Mouse (Mus musculus) midbrain, postnatal 0 days (tissue): ENCODE measurements around the gene Iglon5. TPM values are rescaled to one million over a fixed set of nuclear protein-coding genes. Genes with fewer than 3 reads are reported as not detected.

Experiments
- ATAC-seq: fragments of 200-750 bp; cut with Nextera tagmentation; 2 replicates; pipeline ENCODE4 v1.8.0; 2017; ENCODE audit warnings: moderate number of reproducible peaks, mild to moderate bottlenecking, moderate TSS enrichment, moderate library complexity; ENCODE audit not compliant: low FRiP score
- DNase-seq: peaks from one replicate; pipeline ENCODE4 v3.0.0-alpha.2; 2015; ENCODE audit warnings: low spot score
- H3K27ac ChIP-seq: fragments of 300-500 bp; sonication (generic); 2 replicates; pipeline ENCODE4 v1.5.1; 2014; ENCODE audit warnings: low read depth, mild to moderate bottlenecking, low read length, mixed read lengths
- H3K27me3 ChIP-seq: fragments of 300-500 bp; sonication (generic); 2 replicates; pipeline ENCODE4 v1.6.1; 2014; ENCODE audit warnings: low read length, control low read depth, mixed read lengths; ENCODE audit not compliant: insufficient read depth
- H3K36me3 ChIP-seq: fragments of 300-500 bp; sonication (generic); 2 replicates; pipeline ENCODE4 v1.6.1; 2014; ENCODE audit warnings: low read length, control low read depth, mixed read lengths; ENCODE audit not compliant: insufficient read depth
- H3K4me1 ChIP-seq: fragments of 300-500 bp; sonication (generic); 2 replicates; pipeline ENCODE4 v1.6.1; 2014; ENCODE audit warnings: mild to moderate bottlenecking, control low read depth, antibody characterized with exemption, low read length, mixed read lengths; ENCODE audit not compliant: insufficient read depth
- H3K4me2 ChIP-seq: fragments of 300-500 bp; sonication (generic); 2 replicates; pipeline ENCODE4 v1.6.1; 2014; ENCODE audit warnings: low read depth, mild to moderate bottlenecking, low read length, mixed read lengths; ENCODE audit not compliant: poor library complexity, severe bottlenecking
- H3K4me3 ChIP-seq: fragments of 300-500 bp; sonication (generic); 2 replicates; pipeline ENCODE4 v1.5.1; 2014; ENCODE audit warnings: low read depth, mild to moderate bottlenecking, low read length, moderate library complexity
- H3K9ac ChIP-seq: fragments of 300-500 bp; sonication (generic); replicated peaks from 2 replicates; pipeline ENCODE4 v1.6.1; 2014; ENCODE audit warnings: mild to moderate bottlenecking, low read length, moderate library complexity, mixed read lengths; ENCODE audit not compliant: poor library complexity, severe bottlenecking
- H3K9me3 ChIP-seq: fragments of 300-500 bp; sonication (generic); 2 replicates; pipeline ENCODE4 v1.6.1; 2016; ENCODE audit warnings: low read length, control low read depth
- CTCF ChIP-seq: IDR thresholded peaks from 2 replicates; pipeline ENCODE4 v1.5.1; 2016; ENCODE audit warnings: antibody characterized with exemption, mild to moderate bottlenecking
- WGBS: fragments of 180-500 bp; shearing (Covaris S2); extraction: QIAGEN DNeasy Blood & Tissue Kit; methylation state at CpG from one replicate; pipeline ENCODE4 v1.1.7; 2014; 5-methylcytosine and 5-hydroxymethylcytosine counted together
- polyA plus RNA-seq: library from polyadenylated mRNA; unstranded; fragments of >200 nt; fragmentation: Nextera tagmentation; extraction: Ambion mirVana; gene quantifications from 2 replicates; pipeline ENCODE4 v1.2.1, GENCODE M21; 2015
- total RNA-seq: library from RNA; depleted of rRNA; stranded (reverse); fragments of >200 nt; gene quantifications from 2 replicates; pipeline ENCODE4 v1.2.3, GENCODE M21; 2014

Iglon5 gene
- total and polyA plus RNA-seq, 2 experiments from 2014 or later, result 7.8 to 72.4 TPM

DNA sequence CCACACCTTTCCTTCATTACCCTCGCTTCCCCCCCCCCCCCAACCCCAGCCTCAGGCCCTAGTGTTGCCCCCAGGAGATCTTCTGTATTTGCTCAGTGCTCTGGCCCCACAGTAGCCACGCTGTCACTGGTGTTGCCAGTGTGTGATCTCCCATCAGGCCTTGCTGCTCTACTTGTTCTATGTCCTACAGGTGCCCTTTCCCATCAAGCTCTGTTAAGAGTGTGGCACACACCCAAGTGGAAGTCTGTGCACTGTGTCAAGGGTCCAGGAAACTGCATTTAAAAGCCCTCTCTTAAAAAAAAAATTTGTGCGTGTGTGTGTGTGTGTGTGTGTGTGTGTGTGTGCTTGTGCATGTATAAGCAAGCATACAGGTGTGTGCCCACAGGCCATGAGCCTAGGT lies 41.6 kb downstream of the Iglon5 start:
- Histone ChIP-seq H3K27ac (no peak overlapping the region), H3K9ac (no peak overlapping the region), H3K4me3 (no peak overlapping the region), H3K4me2 (no peak overlapping the region), H3K9me3 (no peaks in the 10 kb centered on the region), H3K27me3 (no peaks in the 10 kb centered on the region), H3K4me1 (peaks cover 10% of the 10 kb centered on the region), H3K36me3 (peaks cover 5% of the 10 kb centered on the region; the same call in 1 of the 2 replicates)
- WGBS, result 92% methylated on average over 2 of the region's 3 CpGs
- DNase-seq (no peak), ATAC-seq (no peak)
- no peak for TF ChIP-seq CTCF

DNA sequence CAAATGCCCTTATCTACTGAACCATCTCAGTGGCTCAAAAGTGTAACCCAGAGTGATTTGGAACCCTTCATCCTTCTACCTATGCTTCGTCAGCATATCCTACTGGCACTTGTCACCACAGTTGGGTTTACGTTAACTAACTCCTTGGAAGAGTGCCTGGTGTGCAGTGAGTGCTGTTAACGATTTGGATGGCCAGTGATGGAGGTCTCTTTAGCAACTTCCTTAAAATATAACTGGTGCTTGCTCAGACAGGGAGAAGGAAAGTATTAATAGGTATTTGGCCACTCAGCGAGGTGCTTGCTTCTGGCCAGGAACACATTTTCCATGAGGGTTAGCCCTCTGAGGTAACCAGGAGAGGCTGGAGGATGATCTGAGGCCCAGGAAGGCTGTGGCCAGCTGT lies 42.1 kb downstream of the Iglon5 start:
- no peak overlapping the region for H3K27ac ChIP-seq
- no peak overlapping the region for H3K4me3 ChIP-seq
- peaks cover 5% of the 10 kb centered on the region; the same call in 1 of the 2 replicates for H3K36me3 ChIP-seq
- H3K9me3 ChIP-seq, result no peaks in the 10 kb centered on the region
- no peak for ATAC-seq
- DNase-seq, result no peak
- H3K4me2 ChIP-seq, result no peak overlapping the region
- TF ChIP-seq CTCF, result no peak
- no peaks in the 10 kb centered on the region for H3K27me3 ChIP-seq
- H3K9ac ChIP-seq, result no peak overlapping the region
- peaks cover 13% of the 10 kb centered on the region for H3K4me1 ChIP-seq
- WGBS, result 94% methylated on average over 4 of the region's 4 CpGs

DNA sequence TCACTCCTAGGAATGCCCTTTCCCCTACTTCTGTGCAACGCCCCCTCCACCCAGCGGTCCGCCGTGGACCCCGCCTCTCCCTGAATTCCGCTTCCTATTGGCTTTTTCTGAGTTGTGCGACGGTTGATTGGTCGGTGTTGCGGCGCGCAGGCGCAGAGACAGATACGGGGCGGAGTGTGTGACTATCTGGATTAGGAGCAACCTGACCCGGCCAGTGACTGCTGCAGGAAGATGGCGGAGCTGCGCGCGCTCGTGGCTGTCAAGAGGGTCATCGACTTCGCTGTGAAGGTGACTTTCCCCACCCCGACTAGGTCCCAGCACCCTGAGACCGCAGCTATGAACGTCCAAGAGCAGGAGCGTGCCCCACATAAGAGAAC lies 46.0 kb downstream of the Iglon5 start, which contains the start of the genes Etfb and Gm45233:
Gene Etfb (plus strand): TSS at position 167 of the 377 bp plus-strand sequence.
Gene Gm45233 (plus strand): TSS at position 212 of the 377 bp plus-strand sequence.
- no peaks in the 10 kb centered on the region for H3K27me3 ChIP-seq
- TF ChIP-seq CTCF, result no peak; the same call in 1 of the 2 replicates
- H3K4me1 ChIP-seq, result peaks cover 16% of the 10 kb centered on the region
- H3K36me3 ChIP-seq, result no peaks in the 10 kb centered on the region
- peak; percentile 96 for DNase-seq
- no peaks in the 10 kb centered on the region for H3K9me3 ChIP-seq
- peak within 1 kb of the TSS; percentile 87 for H3K27ac ChIP-seq
- peak within 1 kb of the TSS; percentile 50 for H3K4me3 ChIP-seq
- under 1% methylated on average over 27 of the region's 27 CpGs for WGBS
- H3K9ac ChIP-seq, result peak within 1 kb of the TSS; percentile 65
- ATAC-seq, result peak; percentile 96
- peak within 1 kb of the TSS; percentile 60 for H3K4me2 ChIP-seq

DNA sequence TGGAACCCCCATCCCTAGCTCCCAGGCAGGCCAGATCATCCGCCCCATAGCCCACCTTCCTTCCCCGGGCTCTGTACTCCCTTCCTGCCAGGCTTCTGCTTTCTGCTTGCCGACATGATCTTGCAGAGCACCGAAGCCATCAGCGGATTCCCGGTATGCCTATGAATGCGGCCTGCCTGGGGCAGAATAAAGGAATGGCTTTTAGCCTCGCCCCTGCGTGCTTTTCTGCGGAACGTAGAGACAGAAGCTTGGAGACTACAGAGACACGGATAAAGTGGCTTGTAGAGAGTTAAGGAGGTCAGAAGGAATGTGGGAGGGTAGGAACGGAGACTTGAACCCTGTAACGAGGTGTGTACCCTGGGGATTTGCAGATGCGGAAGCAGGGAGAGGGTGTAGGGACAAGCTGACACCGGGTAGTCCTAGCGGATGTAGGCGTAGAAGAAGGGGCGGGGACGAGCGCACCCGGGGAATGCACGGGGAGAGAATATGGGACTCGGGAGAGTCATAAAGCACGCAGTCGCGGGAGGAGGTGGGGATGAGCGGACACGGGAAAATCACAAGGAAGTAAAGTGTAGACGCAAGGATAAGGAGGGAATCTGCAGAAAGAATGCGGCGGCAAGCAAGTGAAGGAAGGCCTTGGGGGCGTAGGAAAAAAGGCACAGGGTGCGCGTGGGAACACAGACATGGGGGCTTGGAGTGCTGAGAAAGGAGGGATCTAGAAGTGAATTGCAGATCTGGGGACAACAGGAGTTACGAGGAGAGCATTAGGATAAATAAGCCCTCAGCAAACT lies 46.6 kb downstream of the Iglon5 start:
- H3K27ac ChIP-seq, result peak overlapping the region; percentile 87
- H3K9ac ChIP-seq, result peak overlapping the region; percentile 65
- peak overlapping the region; percentile 60 for H3K4me2 ChIP-seq
- no peaks in the 10 kb centered on the region for H3K9me3 ChIP-seq
- H3K4me3 ChIP-seq, result peak overlapping the region; percentile 50
- peak; percentile 56 for DNase-seq
- peak; percentile 81 for ATAC-seq
- H3K36me3 ChIP-seq, result no peaks in the 10 kb centered on the region
- H3K27me3 ChIP-seq, result no peaks in the 10 kb centered on the region
- H3K4me1 ChIP-seq, result peaks cover 16% of the 10 kb centered on the region
- WGBS, result under 1% methylated on average over 36 of the region's 36 CpGs
- TF ChIP-seq CTCF, result no peak

DNA sequence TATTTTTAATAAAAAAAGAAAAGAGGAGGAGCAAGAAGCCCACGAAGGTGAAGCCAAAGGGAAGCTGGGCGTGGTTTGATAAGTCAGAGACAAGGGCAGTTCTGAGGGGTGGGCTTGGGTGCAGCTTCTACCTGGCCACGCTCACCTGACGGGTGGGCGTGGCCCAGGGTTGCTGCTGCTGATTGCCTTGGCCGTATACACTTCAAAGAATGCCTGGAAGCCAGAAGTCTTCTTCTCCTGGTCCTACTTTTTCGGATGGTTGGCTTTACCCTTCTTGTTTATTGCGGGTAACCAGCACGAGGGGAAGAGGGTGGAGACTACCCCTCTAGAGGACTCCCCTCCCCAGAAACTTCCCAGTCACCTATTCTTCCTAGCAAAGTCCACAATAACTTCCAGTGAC lies 47.2 kb downstream of the Iglon5 start:
- H3K4me2 ChIP-seq, result peak overlapping the region; percentile 60
- no peaks in the 10 kb centered on the region for H3K27me3 ChIP-seq
- no peaks in the 10 kb centered on the region for H3K36me3 ChIP-seq
- H3K4me1 ChIP-seq, result peaks cover 16% of the 10 kb centered on the region
- peak overlapping the region; percentile 50 for H3K4me3 ChIP-seq
- H3K9me3 ChIP-seq, result no peaks in the 10 kb centered on the region
- TF ChIP-seq CTCF, result no peak
- 14% methylated on average over 9 of the region's 9 CpGs for whole genome bisulfite sequencing
- peak overlapping the region; percentile 65 for H3K9ac ChIP-seq
- DNase-seq (no peak), ATAC-seq (no peak)
- H3K27ac ChIP-seq, result peak overlapping the region; percentile 87

DNA sequence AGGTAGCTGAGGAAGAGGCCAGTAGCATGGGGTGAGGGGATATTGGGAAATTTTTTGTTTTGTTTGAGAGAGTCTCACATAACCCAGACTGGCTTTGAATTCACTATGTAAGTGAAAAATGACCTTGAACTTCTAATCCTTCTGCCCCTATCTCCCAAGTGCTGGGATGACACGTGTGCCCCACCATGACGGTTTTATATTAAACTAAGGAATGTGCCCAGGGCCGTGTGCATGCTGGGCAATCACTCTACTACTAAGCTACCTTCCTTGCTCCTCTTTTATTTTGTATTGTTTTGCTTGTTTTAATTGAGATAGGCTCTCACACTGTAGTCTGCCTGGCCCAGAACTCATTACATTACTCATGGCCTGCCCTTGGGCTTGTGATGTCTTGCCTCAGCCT lies 48.8 kb downstream of the Iglon5 start:
- H3K27ac ChIP-seq, result no peak overlapping the region
- H3K4me1 ChIP-seq, result peaks cover 16% of the 10 kb centered on the region
- ATAC-seq, result no peak
- H3K4me2 ChIP-seq, result no peak overlapping the region
- no peak for TF ChIP-seq CTCF
- DNase-seq, result no peak
- H3K9ac ChIP-seq, result no peak overlapping the region
- 86% methylated on average over 3 of the region's 3 CpGs for whole genome bisulfite sequencing
- H3K27me3 ChIP-seq, result no peaks in the 10 kb centered on the region
- H3K36me3 ChIP-seq, result no peaks in the 10 kb centered on the region
- no peak overlapping the region for H3K4me3 ChIP-seq
- no peaks in the 10 kb centered on the region for H3K9me3 ChIP-seq
